Mouse (Mus musculus) ES-E14 (cell line): Measurements from ENCODE around the gene Timp4.

Source experiments
- CHD2 ChIP-seq: IDR thresholded peaks from 2 replicates; pipeline ENCODE4 v1.6.1; 2014; ENCODE audit warnings: mild to moderate bottlenecking, low read depth, low read length, inconsistent platforms
- HCFC1 ChIP-seq: IDR thresholded peaks from 2 replicates; pipeline ENCODE4 v1.6.1; 2012; ENCODE audit warnings: low read length, inconsistent platforms, borderline replicate concordance; ENCODE audit not compliant: insufficient read depth
- MAFK ChIP-seq: IDR thresholded peaks from 2 replicates; pipeline ENCODE4 v1.6.1; 2014; ENCODE audit warnings: mild to moderate bottlenecking, low read depth, low read length, inconsistent platforms; ENCODE audit not compliant: insufficient read depth
- ZC3H11A ChIP-seq: IDR thresholded peaks from 2 replicates; pipeline ENCODE4 v1.6.1; 2012; ENCODE audit warnings: low read depth, mild to moderate bottlenecking, inconsistent platforms, low read length, borderline replicate concordance
- ZNF384 ChIP-seq: IDR thresholded peaks from 2 replicates; pipeline ENCODE4 v1.6.1; 2012; ENCODE audit warnings: low read depth, low read length, inconsistent platforms

DNA sequence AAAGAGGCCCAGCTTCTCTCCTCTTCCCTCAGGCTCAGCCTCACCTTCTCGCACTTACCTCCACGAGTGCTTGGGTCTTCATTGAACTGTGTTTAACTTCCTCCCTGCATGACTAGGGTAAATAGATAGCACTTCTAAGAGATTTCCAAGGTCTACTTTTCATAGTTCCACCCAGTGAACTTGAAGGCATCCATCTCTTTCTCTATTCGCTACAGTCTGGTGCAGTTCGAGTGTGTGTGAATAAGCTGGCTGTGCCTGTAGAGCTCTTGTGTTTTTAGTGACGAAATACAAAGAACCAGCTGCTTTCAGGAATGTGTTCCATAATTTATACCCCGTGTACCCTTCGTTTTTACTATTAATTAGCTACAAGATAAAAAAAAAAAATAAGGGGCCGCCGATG is 22.7 kb upstream of the Timp4 start:
- no peak for TF ChIP-seq HCFC1
- no peak for TF ChIP-seq ZNF384
- TF ChIP-seq CHD2, result no peak
- no peak for TF ChIP-seq MAFK
- no peak for TF ChIP-seq ZC3H11A
